In genomic region chr13:46019431-46020166, GRCm38 (mm10) we compare ENCODE assay signal across 8 mouse cellular contexts. TPM values are rescaled to one million over a fixed set of nuclear protein-coding genes. Genes with fewer than 3 reads are reported as not detected.
DNase-seq lines count a peak whose midpoint lies in the region; ATAC-seq lines count a peak whose summit lies in the region.

No protein-coding gene starts in this region.

- H3K4me2 ChIP-seq in heart, embryonic 16.5 days (ENCODE audit: low read depth, low read length): no peak overlapping the region
- H3K4me2 ChIP-seq in liver, embryonic 16.5 days (ENCODE audit: low read depth, low read length): no peak overlapping the region

- H3K4me1 ChIP-seq in heart, embryonic 16.5 days (ENCODE audit: control insufficient read depth, insufficient read depth, low read length): peaks cover 5% of the 10 kb centered on the region; the same call in 1 of the 2 replicates
- no peaks in the 10 kb centered on the region; the same call in 1 of the 2 replicates for H3K4me1 ChIP-seq in liver, embryonic 16.5 days (ENCODE audit: control insufficient read depth, low read depth, low read length)

- no peak overlapping the region for H3K9ac ChIP-seq in heart, embryonic 16.5 days (ENCODE audit: low read length)
- no peak overlapping the region for H3K9ac ChIP-seq in liver, embryonic 16.5 days (ENCODE audit: low read depth, low read length)

- DNase-seq in heart, postnatal 4 days: no peak
- peak; percentile 37 to 43 for DNase-seq in adrenal gland, postnatal 36 days
- peak; percentile 20 for DNase-seq in induced T-regulatory cell, adult 2 months (ENCODE audit: low read depth)
- no peak for DNase-seq in frontal cortex, adult 2 months (ENCODE audit: extremely low spot score in 1 of 2, low spot score in 1 of 2)
- DNase-seq in urinary bladder, postnatal 36 days (ENCODE audit: low spot score in 2 of 2): no peak
- no peak for DNase-seq in spleen, postnatal 4 days (ENCODE audit: low spot score in 2 of 2)

- no peaks in the 10 kb centered on the region for H3K36me3 ChIP-seq in heart, embryonic 16.5 days (ENCODE audit: control insufficient read depth, insufficient read depth)
- no peaks in the 10 kb centered on the region for H3K36me3 ChIP-seq in liver, embryonic 16.5 days (ENCODE audit: control insufficient read depth, insufficient read depth)

- H3K27ac ChIP-seq in heart, embryonic 16.5 days (ENCODE audit: low read length): no peak overlapping the region
- H3K27ac ChIP-seq in liver, embryonic 16.5 days (ENCODE audit: low read length): no peak overlapping the region

- 53% methylated on average over 9 of the region's 9 CpGs for WGBS in heart, embryonic 16.5 days
- WGBS in liver, embryonic 16.5 days (ENCODE audit: insufficient replicate concordance): 40% methylated on average over 9 of the region's 9 CpGs

- 0 out of 2 replicates have a peak, but pooled peaks have one; percentile 23 for ATAC-seq in heart, embryonic 16.5 days (replicated peaks; ENCODE audit: extremely low read depth, insufficient read depth, low FRiP score)
- peak; percentile 69 for ATAC-seq in liver, embryonic 16.5 days (ENCODE audit: low read depth)

- no peaks in the 10 kb centered on the region for H3K27me3 ChIP-seq in heart, embryonic 16.5 days (ENCODE audit: control insufficient read depth, insufficient read depth, low read length)
- no peaks in the 10 kb centered on the region for H3K27me3 ChIP-seq in liver, embryonic 16.5 days (ENCODE audit: control insufficient read depth, insufficient read depth, low read depth, low read length)

- no peak overlapping the region for H3K4me3 ChIP-seq in heart, embryonic 16.5 days (ENCODE audit: low read length)
- no peak overlapping the region for H3K4me3 ChIP-seq in liver, embryonic 16.5 days (ENCODE audit: low read depth, low read length)

- H3K9me3 ChIP-seq in heart, embryonic 16.5 days (replicated peaks; ENCODE audit: control insufficient read depth, low read length): no peaks in the 10 kb centered on the region
- no peaks in the 10 kb centered on the region for H3K9me3 ChIP-seq in liver, embryonic 16.5 days (replicated peaks; ENCODE audit: control insufficient read depth, low read length)

RNA-seq across cellular contexts. Expression of gene Atxn1, which starts 54.8 kb away (rescaled TPM):
- polyA plus RNA-seq in heart, embryonic 16.5 days (2015; fragmentation: Nextera tagmentation; extraction: Ambion mirVana): 7.2 and 7.7 TPM in 2 replicates
- total RNA-seq in heart, postnatal 4 days (2021): 10 to 100 TPM; 44.4 to 45.6 TPM
- 10 to 100 TPM; 36.1 to 52.4 TPM for total RNA-seq in adrenal gland, postnatal 36 days (2021)
- 2.8 and 3.2 TPM in 2 replicates for polyA plus RNA-seq in liver, embryonic 16.5 days (2015; fragmentation: Nextera tagmentation; extraction: Ambion mirVana)
- polyA plus RNA-seq in frontal cortex, adult 2 months (2012; rRNA removed): 26.9 and 27.3 TPM in 2 replicates

Comparison
In these comparisons a context has a peak if more than half of its experiments do, and no peak if none do; other contexts are left out.
1. DNase-seq: peak in adrenal gland, postnatal 36 days (2 of 2) and induced T-regulatory cell, adult 2 months (single experiment); none in heart, postnatal 4 days (single experiment), frontal cortex, adult 2 months (0 of 2), urinary bladder, postnatal 36 days (0 of 2) and spleen, postnatal 4 days (0 of 2).